Mouse (Mus musculus): ENCODE results near the gene Tcf25.

- TF ChIP-seq EP300 (IDR thresholded peaks at IDR 0.05; ENCODE audit: low read depth): no peak
- no peak for TF ChIP-seq CTCF (IDR thresholded peaks at IDR 0.05; ENCODE audit: low read depth)
These were observed 40.7 kb downstream of the Tcf25 start for GRCm38 (mm10) chr8:123414255-123414654.
